Mouse (Mus musculus): ENCODE measurements around the gene Fam178b.

DNA sequence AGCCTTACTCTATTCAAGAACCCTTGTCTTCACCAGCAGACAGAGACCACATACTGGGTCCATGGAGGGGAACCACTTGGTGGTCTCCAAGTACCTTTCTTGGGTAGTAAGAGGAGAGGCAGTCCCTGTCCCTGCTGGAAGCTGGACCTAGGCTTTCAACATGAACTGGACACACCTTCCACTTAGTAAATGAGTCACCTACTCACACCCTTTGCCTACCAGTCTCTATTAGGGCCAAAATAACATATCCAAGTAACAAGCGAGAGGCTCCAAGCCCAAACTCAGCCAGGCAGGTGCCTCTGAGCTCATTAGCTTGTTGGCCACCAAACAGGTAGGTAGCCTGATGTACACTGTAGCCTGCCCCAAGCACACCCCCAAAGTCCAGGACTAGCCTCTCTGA lies 25.6 kb upstream of the Fam178b start:
- TF ChIP-seq USF1 (IDR thresholded peaks at IDR 0.05; ENCODE audit: low read depth) (no peak), CTCF (IDR thresholded peaks at IDR 0.05; ENCODE audit: control insufficient read depth, insufficient read depth, insufficient read length) (no peak)

Measured in C2C12 (cell line).